Mouse (Mus musculus): Measurements from ENCODE around the gene Tmem179b. TPM values are rescaled to one million over a fixed set of nuclear protein-coding genes. Genes with fewer than 3 reads are reported as not detected.
A peak's percentile ranks its signal among the peaks of the same experiment; 100 is the strongest.

Gene Tmem179b
- total RNA-seq (2021), result 10 to 100 TPM; 48.6 to 50.0 TPM
- long read RNA-seq, experiment 1, transcript Tmem179b-201 (5 exons, 818 nt), result major isoform, 26 of 57 reads
- long read RNA-seq, experiment 1, transcript Tmem179b-203 (5 exons, 775 nt), result minor isoform, 10 of 57 reads
- long read RNA-seq, experiment 1, partial matches to known transcripts, result 8 of 57 reads
- long read RNA-seq, experiment 1, other reads (novel, unspliced or antisense), result 12 of 57 reads
- long read RNA-seq, experiment 2, transcript Tmem179b-201 (5 exons, 818 nt), result major isoform, 23 of 46 reads
- long read RNA-seq, experiment 2, partial matches to known transcripts, result 3 of 46 reads
- long read RNA-seq, experiment 2, other reads (novel, unspliced or antisense), result 12 of 46 reads

GRCm38 (mm10) chr19:8774086-8774835 lies at the start of gene Tmem179b:
Gene Tmem179b, minus strand, starts transcription at chr19:8774467.
- peak; percentile 98 for DNase-seq

GRCm38 (mm10) chr19:8822696-8823095 lies 48.4 kb upstream of the Tmem179b start:
- no peak for DNase-seq

GRCm38 (mm10) chr19:8821146-8821545 lies 46.9 kb upstream of the Tmem179b start:
- no peak for DNase-seq

GRCm38 (mm10) chr19:8820424-8820956 lies 46.2 kb upstream of the Tmem179b start:
- DNase-seq, result no peak

- peak; percentile 99 for DNase-seq
These were observed 45.5 kb upstream of the Tmem179b start, which contains the start of gene Hnrnpul2 for GRCm38 (mm10) chr19:8819596-8820423. Gene Hnrnpul2, plus strand, starts transcription at chr19:8820010.

GRCm38 (mm10) chr19:8818801-8819595 lies 44.7 kb upstream of the Tmem179b start, which contains the start of gene Ttc9c:
Gene Ttc9c, minus strand, starts transcription at chr19:8819333.
- DNase-seq, result peak; percentile 96

- DNase-seq, result no peak
These were observed 44.1 kb upstream of the Tmem179b start for GRCm38 (mm10) chr19:8818301-8818798.

- no peak for DNase-seq
These were observed 42.7 kb upstream of the Tmem179b start for GRCm38 (mm10) chr19:8817001-8817400.

GRCm38 (mm10) chr19:8815812-8816211 lies 41.5 kb upstream of the Tmem179b start:
- no peak for DNase-seq

GRCm38 (mm10) chr19:8806810-8807209 lies 32.5 kb upstream of the Tmem179b start:
- no peak for DNase-seq

- no peak for DNase-seq
These were observed 29.8 kb upstream of the Tmem179b start for GRCm38 (mm10) chr19:8803879-8804660.

- no peak for DNase-seq
These were observed 29.0 kb upstream of the Tmem179b start for GRCm38 (mm10) chr19:8803204-8803780.

GRCm38 (mm10) chr19:8802130-8802821 lies 28.0 kb upstream of the Tmem179b start, which contains the start of gene Zbtb3:
Gene Zbtb3, plus strand, starts transcription at chr19:8802555.
- peak; percentile 93 for DNase-seq

- DNase-seq, result no peak
These were observed 24.7 kb upstream of the Tmem179b start for GRCm38 (mm10) chr19:8798947-8799315.

GRCm38 (mm10) chr19:8798264-8798946 lies 24.1 kb upstream of the Tmem179b start, which contains the start of gene Polr2g:
Gene Polr2g, minus strand, starts transcription at chr19:8798577.
- peak; percentile 94 for DNase-seq

- no peak for DNase-seq
These were observed 15.9 kb upstream of the Tmem179b start for GRCm38 (mm10) chr19:8790171-8790570.

- DNase-seq, result no peak
These were observed 14.9 kb upstream of the Tmem179b start for GRCm38 (mm10) chr19:8789171-8789570.

GRCm38 (mm10) chr19:8788521-8788920 lies 14.3 kb upstream of the Tmem179b start:
- DNase-seq, result no peak

All from adrenal gland, postnatal 10 days (tissue).